Mouse (Mus musculus): ENCODE measurements around the gene Cep128.

DNA sequence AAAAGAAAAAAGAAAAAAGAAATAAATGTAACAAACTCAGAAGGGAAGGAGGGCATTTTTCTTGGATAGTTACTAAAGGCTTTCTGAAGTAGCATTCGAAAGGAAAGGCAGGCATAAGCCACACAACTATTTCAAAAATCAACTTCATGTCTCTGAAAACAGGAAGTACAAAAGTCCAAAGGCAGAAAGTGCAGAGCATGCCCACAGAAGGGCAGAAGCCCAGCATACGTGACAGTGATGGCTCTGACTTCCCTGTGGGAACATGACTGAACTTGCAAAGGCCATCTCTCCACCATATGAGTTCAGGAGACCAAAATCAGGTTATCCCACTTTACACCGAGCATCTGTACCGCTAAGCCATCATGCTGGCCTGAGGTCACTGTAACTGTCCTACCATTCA, 71.6 kb downstream of the Cep128 start:
- TF ChIP-seq CTCF (IDR thresholded peaks at IDR 0.05; ENCODE audit: low read depth, low read length), result no peak
- no peak for TF ChIP-seq POLR2A (IDR thresholded peaks at IDR 0.05; ENCODE audit: extremely low read depth, insufficient read depth, low read length)
